Mouse (Mus musculus): ENCODE measurements around the gene Wfdc9.

Wfdc9 gene

DNA sequence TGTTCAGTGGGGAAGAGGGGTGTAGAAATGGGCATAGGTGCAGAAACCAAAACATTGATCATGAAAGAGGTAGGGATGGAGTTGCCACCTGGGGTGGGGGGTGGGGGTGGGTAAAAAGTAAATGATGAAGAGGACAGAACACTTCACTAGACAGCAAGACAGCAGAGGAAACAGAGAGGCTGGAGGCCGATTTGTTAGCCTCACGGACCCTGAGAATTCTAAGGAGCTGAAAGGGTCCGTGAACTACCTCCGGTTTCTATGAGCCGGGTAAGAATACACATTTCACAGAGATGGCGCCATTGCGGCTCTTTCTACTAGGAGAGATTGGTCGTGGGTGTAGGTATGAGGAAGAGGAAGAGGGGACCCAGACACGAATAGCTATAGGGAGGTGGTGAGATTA lies at the start of gene Wfdc9:
Gene Wfdc9, minus strand, starts transcription at position 101 of the 400 bp plus-strand sequence.
- in situ Hi-C loops (cut with MboI; ENCODE audit: unreplicated experiment in 2 of 2), result no loop called here

DNA sequence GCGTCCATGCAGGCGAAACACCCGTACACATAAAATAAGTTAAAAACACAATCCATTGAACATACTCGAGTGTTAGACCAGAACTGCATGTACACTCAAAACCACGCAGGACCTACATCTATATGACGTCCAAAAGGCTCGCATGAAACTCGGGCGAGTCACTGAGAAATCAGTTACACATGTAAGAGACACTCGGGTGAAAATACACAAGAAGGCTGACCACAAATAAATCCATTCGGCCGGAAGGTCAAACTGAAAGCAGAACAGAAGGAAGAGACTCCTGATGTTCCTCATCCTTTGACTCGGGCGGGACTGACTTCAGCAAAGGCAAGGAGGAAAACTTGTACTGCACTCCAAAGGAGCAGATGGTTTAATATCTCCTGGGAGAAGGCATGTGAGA lies 49.6 kb upstream of the Wfdc9 start:
- in situ Hi-C loops (cut with MboI; ENCODE audit: unreplicated experiment in 2 of 2), result no loop called here

DNA sequence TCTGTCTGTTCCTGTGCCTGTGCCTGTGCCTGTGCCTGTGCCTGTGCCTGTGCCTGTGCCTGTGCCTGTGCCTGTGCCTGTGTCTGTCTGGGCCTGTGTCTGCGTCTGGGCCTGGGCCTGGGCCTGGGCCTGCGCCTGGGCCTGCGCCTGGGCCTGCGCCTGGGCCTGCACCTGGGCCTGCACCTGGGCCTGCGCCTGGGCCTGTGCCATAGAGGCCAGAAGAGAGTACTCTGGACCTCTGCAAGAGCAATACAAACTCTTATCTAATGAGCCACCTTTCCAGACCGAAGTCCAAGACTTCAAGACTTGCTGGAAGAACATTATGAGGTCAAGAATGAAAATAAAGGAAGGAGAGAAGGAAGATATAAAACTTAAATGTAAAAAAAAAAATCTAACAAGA lies 48.9 kb upstream of the Wfdc9 start:
- in situ Hi-C loops (cut with MboI; ENCODE audit: unreplicated experiment in 2 of 2), result no loop called here

GRCm38 (mm10) chr2:164704235-164704634 lies 47.9 kb upstream of the Wfdc9 start:
- in situ Hi-C loops (cut with MboI; ENCODE audit: unreplicated experiment in 2 of 2), result no loop called here

DNA sequence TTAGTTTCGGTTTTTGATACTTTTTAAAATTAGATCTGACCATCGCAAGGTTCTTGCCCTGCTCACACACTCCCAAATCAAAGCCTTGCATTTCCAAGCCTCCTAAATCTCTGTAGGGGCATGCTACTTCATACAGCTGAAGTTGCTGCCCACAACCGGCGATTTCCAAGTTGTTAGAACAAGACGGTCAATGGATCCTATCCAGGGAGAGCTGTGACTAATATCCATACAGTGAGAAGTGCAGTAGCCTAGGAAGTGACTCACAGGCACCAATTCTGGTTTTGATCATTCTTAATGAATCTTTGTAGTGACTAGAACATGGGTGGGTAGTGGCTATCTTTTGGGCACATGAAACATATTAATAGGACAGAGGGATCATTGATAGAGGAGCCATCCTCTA lies 45.4 kb upstream of the Wfdc9 start:
- in situ Hi-C loops (cut with MboI; ENCODE audit: unreplicated experiment in 2 of 2), result no loop called here

DNA sequence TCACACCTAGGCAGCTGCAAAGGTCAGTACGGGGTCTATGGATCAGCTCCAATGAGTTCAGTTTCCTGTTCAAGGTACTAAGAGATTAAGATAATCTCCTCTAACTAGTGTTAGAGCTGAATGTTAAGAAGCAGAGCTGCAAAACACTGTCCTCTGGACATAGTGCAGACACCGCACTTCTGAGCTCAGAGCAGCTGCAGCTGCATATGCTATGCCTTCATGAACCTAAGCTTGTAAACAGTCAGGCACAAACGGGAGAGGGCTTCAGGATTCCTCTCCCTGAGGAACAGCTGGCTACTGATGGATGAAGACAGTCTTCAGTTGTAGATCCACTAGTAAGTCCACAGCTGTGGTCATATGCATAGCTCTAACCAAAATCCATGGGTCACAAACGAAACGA lies 44.6 kb upstream of the Wfdc9 start:
- in situ Hi-C loops (cut with MboI; ENCODE audit: unreplicated experiment in 2 of 2), result no loop called here

- in situ Hi-C loops (cut with MboI; ENCODE audit: unreplicated experiment in 2 of 2), result no loop called here
Observed at GRCm38 (mm10) chr2:164698201-164698600, 41.8 kb upstream of the Wfdc9 start, which contains the start of gene Spint4. TSS of gene Spint4 (plus strand) at chr2:164698501.

GRCm38 (mm10) chr2:164684807-164685206 lies 28.4 kb upstream of the Wfdc9 start, which contains the start of gene Wfdc13:
TSS of gene Wfdc13 (plus strand) at chr2:164685107.
- in situ Hi-C loops (cut with MboI; ENCODE audit: unreplicated experiment in 2 of 2), result no loop called here

GRCm38 (mm10) chr2:164679906-164680305 lies 23.5 kb upstream of the Wfdc9 start:
- in situ Hi-C loops (cut with MboI; ENCODE audit: unreplicated experiment in 2 of 2), result loop anchor here (5.0 to 10.0 kb wide), 3 partner anchors 45 to 117 kb away; no protein-coding TSS in a partner anchor

DNA sequence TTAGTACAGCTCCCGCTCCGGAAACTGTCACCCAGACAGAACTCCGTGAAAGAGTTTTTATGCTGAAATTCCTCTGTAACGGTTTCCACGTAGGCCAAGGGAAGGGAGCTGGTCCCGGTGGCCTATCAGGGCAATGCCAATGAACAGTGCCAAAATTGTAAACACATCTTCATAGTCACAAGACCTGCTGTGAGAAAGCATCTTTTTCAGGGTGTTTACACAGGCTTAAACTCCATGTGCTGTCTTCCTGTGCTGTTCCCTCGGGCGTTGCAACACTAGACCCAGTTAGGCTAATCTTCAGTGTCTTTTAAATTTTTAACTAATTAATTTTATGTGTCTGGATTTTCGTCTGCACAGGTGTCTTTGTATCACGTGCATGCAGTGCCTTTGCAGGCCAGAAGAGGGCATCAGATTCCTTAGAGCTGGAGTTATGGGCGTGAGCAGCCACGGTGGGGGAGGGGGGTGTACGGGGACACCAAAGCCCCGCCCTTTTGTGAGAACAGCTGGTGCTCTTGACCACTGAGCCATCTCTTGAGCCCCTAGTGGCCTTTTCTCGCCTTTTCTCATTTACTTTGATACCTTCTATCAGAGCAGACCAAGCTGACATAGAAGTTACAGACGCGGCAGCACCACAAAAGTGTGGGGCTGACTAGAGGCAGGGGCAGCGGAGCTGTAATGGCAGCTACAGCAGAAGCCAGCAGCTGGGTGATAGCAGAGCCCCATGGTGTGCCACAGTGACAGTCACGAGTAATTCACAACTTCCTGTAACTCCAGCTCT lies 22.7 kb upstream of the Wfdc9 start:
- in situ Hi-C loops (cut with MboI; ENCODE audit: unreplicated experiment in 2 of 2), result loop anchor here (5.0 to 10.0 kb wide), 3 partner anchors 46 to 118 kb away; no protein-coding TSS in a partner anchor

GRCm38 (mm10) chr2:164676916-164677685 lies 20.7 kb upstream of the Wfdc9 start:
- in situ Hi-C loops (cut with MboI; ENCODE audit: unreplicated experiment in 2 of 2), result loop anchor here (5.0 to 10.0 kb wide), 3 partner anchors 48 to 120 kb away; no protein-coding TSS in a partner anchor

DNA sequence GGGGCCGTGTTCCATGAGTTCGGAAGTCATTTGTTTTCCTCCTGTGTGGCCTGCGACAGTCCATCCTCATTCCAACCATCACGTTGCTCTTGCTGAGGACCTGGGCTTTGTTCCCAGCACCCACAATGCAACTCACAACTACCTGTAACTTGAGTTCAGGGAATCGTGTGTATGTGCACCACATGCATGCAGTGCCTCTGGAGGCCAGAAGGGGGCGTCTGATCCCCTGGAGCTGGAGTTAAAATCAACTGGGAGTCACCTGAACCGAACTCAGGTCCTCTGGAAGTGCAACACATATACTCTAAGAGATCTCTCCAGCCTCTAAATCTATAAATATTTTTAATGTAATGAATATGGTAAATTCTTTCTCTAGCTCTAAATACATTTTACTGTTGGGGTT lies 19.7 kb upstream of the Wfdc9 start:
- in situ Hi-C loops (cut with MboI; ENCODE audit: unreplicated experiment in 2 of 2), result loop anchor here (5.0 to 10.0 kb wide), 3 partner anchors 49 to 121 kb away; no protein-coding TSS in a partner anchor

DNA sequence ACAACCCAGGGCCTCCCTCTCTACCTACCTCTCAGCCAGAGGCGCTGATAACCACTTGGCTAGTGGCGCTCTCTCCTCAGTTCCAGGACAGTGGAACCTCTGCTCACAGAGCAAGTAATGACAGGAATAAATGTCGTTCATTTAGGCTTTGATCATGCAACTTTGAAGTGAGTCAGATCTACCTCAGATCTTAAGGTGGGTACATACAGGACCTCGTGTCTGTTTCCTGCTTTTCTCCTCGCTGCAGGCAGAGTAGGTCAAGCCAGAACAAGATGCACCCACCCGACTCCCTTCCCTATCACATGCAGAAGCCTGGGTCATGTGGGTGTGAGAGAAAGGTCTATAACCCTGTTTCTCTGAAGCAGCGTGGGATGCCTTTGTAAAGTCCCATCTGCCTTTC lies 17.6 kb upstream of the Wfdc9 start, which contains the start of gene Wfdc11:
Gene Wfdc11, minus strand, starts transcription at position 101 of the 400 bp plus-strand sequence.
- in situ Hi-C loops (cut with MboI; ENCODE audit: unreplicated experiment in 2 of 2), result loop anchor here in 1 of 2 experiments (10.0 kb wide), 2 partner anchors 51 to 121 kb away; no protein-coding TSS in a partner anchor

GRCm38 (mm10) chr2:164670938-164671337 lies 14.6 kb upstream of the Wfdc9 start:
- in situ Hi-C loops (cut with MboI; ENCODE audit: unreplicated experiment in 2 of 2), result loop anchor here in 1 of 2 experiments (10.0 kb wide), 2 partner anchors 54 to 124 kb away; no protein-coding TSS in a partner anchor

DNA sequence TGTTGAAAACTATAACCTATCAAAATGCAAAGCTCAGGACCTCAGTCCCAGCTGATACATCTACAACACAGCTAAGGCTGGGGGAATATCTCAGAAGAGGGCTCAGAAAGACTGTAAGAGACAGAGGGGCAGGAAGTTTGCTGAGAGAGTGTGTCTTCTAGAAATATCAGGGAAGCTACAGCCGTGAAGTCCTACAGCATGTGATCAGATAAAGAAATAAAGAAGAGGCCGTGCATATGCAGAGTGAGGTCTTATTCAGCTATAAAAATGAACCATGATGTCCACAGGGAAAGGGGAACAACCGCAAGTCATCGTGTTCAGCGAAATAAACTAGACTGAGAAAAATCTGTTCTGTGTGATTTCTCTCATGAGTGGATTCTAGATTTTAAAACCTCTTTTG lies 13.9 kb upstream of the Wfdc9 start:
- in situ Hi-C loops (cut with MboI; ENCODE audit: unreplicated experiment in 2 of 2), result loop anchor here in 1 of 2 experiments (10.0 kb wide), 2 partner anchors 55 to 125 kb away; no protein-coding TSS in a partner anchor

DNA sequence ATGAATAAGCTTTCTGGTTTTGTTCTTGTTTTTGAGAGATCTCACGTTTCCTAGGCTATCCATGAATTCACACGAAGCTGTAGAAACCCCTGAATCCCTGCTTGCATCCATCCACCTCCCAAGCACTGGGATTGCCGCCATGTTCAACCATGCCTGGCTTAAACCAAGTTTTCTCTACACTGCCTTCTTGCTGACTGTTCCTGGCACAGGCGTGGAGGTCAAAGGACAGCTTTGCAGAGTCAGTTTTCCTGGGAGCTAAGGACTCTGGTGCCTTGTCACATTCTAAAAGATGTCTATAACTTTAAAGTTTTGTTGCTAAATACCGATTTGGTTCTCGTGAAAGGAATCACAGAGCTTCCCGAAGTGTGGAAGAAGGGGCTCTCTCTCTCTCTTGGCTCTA lies 8.5 kb upstream of the Wfdc9 start:
- in situ Hi-C loops (cut with MboI; ENCODE audit: unreplicated experiment in 2 of 2), result no loop called here

DNA sequence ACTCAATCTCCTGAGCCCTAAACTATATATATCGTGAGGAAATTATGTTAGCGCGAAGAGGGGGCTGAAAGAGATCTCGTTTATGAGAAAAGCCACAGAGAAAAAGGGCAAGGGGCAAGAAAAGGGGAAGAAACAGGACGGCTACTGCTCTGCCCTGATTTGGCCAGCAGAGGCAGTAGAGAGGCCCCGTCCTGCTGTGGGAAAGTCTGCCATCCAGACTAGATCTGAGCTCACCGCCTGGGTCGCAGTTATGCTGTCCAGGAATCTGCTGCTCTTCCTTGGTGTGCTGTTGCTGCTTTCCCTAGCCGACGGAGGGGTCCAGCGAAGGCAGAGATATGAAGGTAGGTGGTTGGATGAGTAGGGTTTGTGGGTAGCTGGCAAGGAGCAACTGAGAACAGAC lies 525 bp downstream of the Wfdc9 start, which contains the start of gene Wfdc10:
Gene Wfdc10, plus strand, starts transcription at position 189 of the 400 bp plus-strand sequence.
- in situ Hi-C loops (cut with MboI; ENCODE audit: unreplicated experiment in 2 of 2), result no loop called here

- in situ Hi-C loops (cut with MboI; ENCODE audit: unreplicated experiment in 2 of 2), result no loop called here
Observed at GRCm38 (mm10) chr2:164641881-164642673, 14.3 kb downstream of the Wfdc9 start.

GRCm38 (mm10) chr2:164641129-164641528 lies 15.3 kb downstream of the Wfdc9 start:
- in situ Hi-C loops (cut with MboI; ENCODE audit: unreplicated experiment in 2 of 2), result no loop called here

DNA sequence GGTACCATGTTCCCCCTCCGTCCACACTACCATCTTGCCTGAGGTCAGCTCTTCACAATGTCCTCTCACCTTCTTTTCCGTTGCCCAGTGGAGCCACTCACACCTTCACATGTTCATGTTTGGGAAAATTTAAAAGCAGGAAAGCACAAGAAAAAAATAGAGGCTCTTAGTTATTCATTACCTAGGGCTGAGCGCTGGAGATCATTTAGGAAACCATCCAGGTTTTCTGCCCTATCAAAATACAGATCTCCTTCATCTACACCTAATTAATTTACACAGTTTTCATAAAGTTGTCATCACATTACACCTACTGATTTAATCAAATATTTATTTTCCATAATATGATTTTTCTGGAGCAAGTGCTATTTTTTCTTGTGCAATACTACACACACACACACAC lies 17.7 kb downstream of the Wfdc9 start, which contains the start of gene Wfdc16:
Gene Wfdc16, minus strand, starts transcription at position 101 of the 400 bp plus-strand sequence.
- in situ Hi-C loops (cut with MboI; ENCODE audit: unreplicated experiment in 2 of 2), result no loop called here

Data from v-Abl transformed pro-B cells (cell line).